Comparison of ENCODE assay signal across 17 mouse cellular contexts in the genomic region with DNA sequence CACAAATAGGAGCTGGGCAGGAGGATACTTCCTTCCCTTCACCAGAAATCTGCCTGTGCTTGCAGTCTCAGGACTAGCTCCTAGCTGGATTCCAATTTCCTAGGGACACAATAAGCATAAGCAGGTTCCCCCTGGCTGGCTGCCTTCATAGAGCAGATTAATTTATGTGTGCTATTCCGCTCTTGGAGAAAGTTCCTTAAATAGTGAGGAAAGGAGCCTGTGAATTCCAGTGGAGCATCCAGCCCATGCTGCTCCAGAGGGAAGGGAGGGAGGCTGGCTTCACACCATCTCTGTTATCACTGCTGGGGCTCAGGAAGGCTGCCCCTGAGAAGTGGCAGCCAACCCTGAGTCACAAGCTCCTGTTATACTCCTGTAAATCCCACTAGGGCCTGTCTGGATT. TPM values are rescaled to one million over a fixed set of nuclear protein-coding genes. Genes with fewer than 3 reads are reported as not detected.
DNase-seq lines count a peak whose midpoint lies in the region; ATAC-seq lines count a peak whose summit lies in the region.
"Had no signal": no experiment of that assay in that cellular context is flagged by ENCODE, and none has a peak within 500 bp of the region (broad histone marks: within the 10 kb centered on the region; RNA-seq: fewer than 3 reads in every experiment).

No protein-coding gene starts in this region.

- ATAC-seq in hindbrain, embryonic 11.5 days (ENCODE audit: low FRiP score), result no peak
- ATAC-seq in midbrain, embryonic 16.5 days, result no peak
- peak; percentile 73 for ATAC-seq in stomach, embryonic 16.5 days (ENCODE audit: insufficient read depth, low FRiP score)
- ATAC-seq: inflammation-experienced regulatory T-cells, adult 6 months had no signal

- DNase-seq in hindbrain, embryonic 10.5 days (ENCODE audit: low spot score), result no peak
- DNase-seq in hindbrain, embryonic 11.5 days (ENCODE audit: low spot score), result no peak
- DNase-seq in midbrain, embryonic 10.5 days (ENCODE audit: low spot score), result no peak
- peak; percentile 54 to 78 for DNase-seq in left cerebral cortex, postnatal 14 days (ENCODE audit: low spot score in 2 of 2)
- no peak for DNase-seq in cerebellum, postnatal 36 days
- no peak for DNase-seq in Muller cell, postnatal 12 days (ENCODE audit: inconsistent ontology term)
- DNase-seq: adrenal gland, postnatal 10 days; cerebellum, adult 18-20 months; lung, embryonic 14.5 days had no signal

- intact Hi-C loops in left cerebral cortex, postnatal 14 days (cut with DNase I), result no loop called here

- WGBS in hindbrain, embryonic 10.5 days, result 83% methylated on average over 1 of the region's 1 CpGs
- WGBS in hindbrain, embryonic 11.5 days, result 80% methylated on average over 1 of the region's 1 CpGs
- 74% methylated on average over 1 of the region's 1 CpGs for WGBS in midbrain, embryonic 10.5 days
- WGBS in midbrain, embryonic 16.5 days, result 60% methylated on average over 1 of the region's 1 CpGs
- WGBS in stomach, embryonic 16.5 days, result 59% methylated on average over 1 of the region's 1 CpGs

- no peaks in the 10 kb centered on the region for H3K36me3 ChIP-seq in hindbrain, embryonic 10.5 days
- no peaks in the 10 kb centered on the region for H3K36me3 ChIP-seq in hindbrain, embryonic 11.5 days (ENCODE audit: control insufficient read depth, insufficient read depth, low read length)
- H3K36me3 ChIP-seq in midbrain, embryonic 10.5 days, result peaks cover 3% of the 10 kb centered on the region; the same call in 1 of the 2 replicates
- H3K36me3 ChIP-seq in midbrain, embryonic 16.5 days (ENCODE audit: control insufficient read depth, insufficient read depth, low read length), result peaks cover 11% of the 10 kb centered on the region
- H3K36me3 ChIP-seq in stomach, embryonic 16.5 days (ENCODE audit: control insufficient read depth, insufficient read depth, low read length), result no peaks in the 10 kb centered on the region
- H3K36me3 ChIP-seq: heart, embryonic 10.5 days had no signal

- no peak overlapping the region for H3K4me3 ChIP-seq in hindbrain, embryonic 10.5 days
- H3K4me3 ChIP-seq in hindbrain, embryonic 11.5 days (ENCODE audit: low read depth, low read length), result no peak overlapping the region
- H3K4me3 ChIP-seq in midbrain, embryonic 10.5 days, result no peak overlapping the region
- H3K4me3 ChIP-seq in midbrain, embryonic 16.5 days (ENCODE audit: low read depth, low read length), result no peak overlapping the region
- no peak overlapping the region for H3K4me3 ChIP-seq in stomach, embryonic 16.5 days (replicated peaks; ENCODE audit: low read length)
- H3K4me3 ChIP-seq: heart, embryonic 10.5 days; megakaryocyte, embryonic 14.5 days had no signal

- 0 out of 2 replicates have a peak overlapping the region, but pooled peaks have one; percentile 29 for H3K27ac ChIP-seq in hindbrain, embryonic 10.5 days
- no peak overlapping the region for H3K27ac ChIP-seq in hindbrain, embryonic 11.5 days (ENCODE audit: low read depth, low read length)
- peak overlapping the region; percentile 18; the same call in 1 of the 2 replicates for H3K27ac ChIP-seq in midbrain, embryonic 10.5 days (replicated peaks)
- H3K27ac ChIP-seq in midbrain, embryonic 16.5 days (ENCODE audit: low read length), result no peak overlapping the region
- H3K27ac ChIP-seq in stomach, embryonic 16.5 days (ENCODE audit: low read length), result peak overlapping the region; percentile 48
- H3K27ac ChIP-seq: heart, embryonic 10.5 days had no signal

- no peaks in the 10 kb centered on the region for H3K27me3 ChIP-seq in hindbrain, embryonic 10.5 days (ENCODE audit: insufficient read depth, poor library complexity, severe bottlenecking)
- no peaks in the 10 kb centered on the region for H3K27me3 ChIP-seq in hindbrain, embryonic 11.5 days (ENCODE audit: control insufficient read depth, insufficient read depth, low read length)
- H3K27me3 ChIP-seq in midbrain, embryonic 10.5 days (ENCODE audit: low read depth, poor library complexity, severe bottlenecking), result no peaks in the 10 kb centered on the region
- no peaks in the 10 kb centered on the region for H3K27me3 ChIP-seq in midbrain, embryonic 16.5 days (ENCODE audit: control insufficient read depth, insufficient read depth, low read depth, low read length)
- no peaks in the 10 kb centered on the region for H3K27me3 ChIP-seq in stomach, embryonic 16.5 days (ENCODE audit: control insufficient read depth, insufficient read depth, low read length)

- peaks cover 23% of the 10 kb centered on the region for H3K4me1 ChIP-seq in hindbrain, embryonic 10.5 days (replicated peaks)
- no peaks in the 10 kb centered on the region for H3K4me1 ChIP-seq in hindbrain, embryonic 11.5 days (replicated peaks; ENCODE audit: control insufficient read depth, insufficient read depth, low read length)
- H3K4me1 ChIP-seq in midbrain, embryonic 10.5 days, result peaks cover 17% of the 10 kb centered on the region
- H3K4me1 ChIP-seq in midbrain, embryonic 16.5 days (ENCODE audit: control insufficient read depth, insufficient read depth, low read length), result no peaks in the 10 kb centered on the region
- H3K4me1 ChIP-seq in stomach, embryonic 16.5 days (ENCODE audit: control insufficient read depth, insufficient read depth, low read length), result no peaks in the 10 kb centered on the region
- H3K4me1 ChIP-seq: megakaryocyte, embryonic 14.5 days had no signal

- H3K9me3 ChIP-seq in hindbrain, embryonic 10.5 days, result no peaks in the 10 kb centered on the region
- H3K9me3 ChIP-seq in hindbrain, embryonic 11.5 days (ENCODE audit: control insufficient read depth, low read length), result no peaks in the 10 kb centered on the region
- no peaks in the 10 kb centered on the region for H3K9me3 ChIP-seq in midbrain, embryonic 10.5 days (replicated peaks)
- no peaks in the 10 kb centered on the region for H3K9me3 ChIP-seq in midbrain, embryonic 16.5 days (replicated peaks; ENCODE audit: control insufficient read depth, low read length, poor library complexity, severe bottlenecking)
- H3K9me3 ChIP-seq in stomach, embryonic 16.5 days (replicated peaks; ENCODE audit: control insufficient read depth, low read length), result no peaks in the 10 kb centered on the region
- H3K9me3 ChIP-seq: heart, embryonic 10.5 days; megakaryocyte, embryonic 14.5 days had no signal

- no peak overlapping the region for H3K4me2 ChIP-seq in hindbrain, embryonic 11.5 days (replicated peaks; ENCODE audit: low read depth, low read length)
- H3K4me2 ChIP-seq in midbrain, embryonic 16.5 days (ENCODE audit: low read length), result no peak overlapping the region
- H3K4me2 ChIP-seq in stomach, embryonic 16.5 days (ENCODE audit: low read depth, low read length), result no peak overlapping the region
- H3K4me2 ChIP-seq: lung, embryonic 14.5 days had no signal

- no peak overlapping the region for H3K9ac ChIP-seq in hindbrain, embryonic 11.5 days (ENCODE audit: low read depth, low read length)
- no peak overlapping the region for H3K9ac ChIP-seq in midbrain, embryonic 16.5 days (ENCODE audit: low read depth, low read length)
- H3K9ac ChIP-seq in stomach, embryonic 16.5 days (ENCODE audit: low read length), result no peak overlapping the region
- H3K9ac ChIP-seq: lung, embryonic 14.5 days had no signal

RNA-seq across cellular contexts. Expression of a gene that starts 35.5 kb away (rescaled TPM):
- not detected in 2 replicates for polyA plus RNA-seq in hindbrain, embryonic 10.5 days (2016; fragmentation: Nextera tagmentation; extraction: Ambion mirVana)
- 0.17 TPM in 1 of 2 replicates, not detected in the other for polyA plus RNA-seq in hindbrain, embryonic 11.5 days (2014; fragmentation: Nextera tagmentation; extraction: Ambion mirVana)
- polyA plus RNA-seq in midbrain, embryonic 10.5 days (2016; fragmentation: Nextera tagmentation; extraction: Ambion mirVana), result 0.10 and 0.16 TPM in 2 replicates
- polyA plus RNA-seq in midbrain, embryonic 16.5 days (2015; fragmentation: Nextera tagmentation; extraction: Ambion mirVana), result 0.25 and 0.36 TPM in 2 replicates
- total RNA-seq in left cerebral cortex, postnatal 14 days (2021), result not detected
- not detected in 2 replicates for polyA plus RNA-seq in stomach, embryonic 16.5 days (2015; fragmentation: Nextera tagmentation; extraction: Ambion mirVana)
- total RNA-seq: adrenal gland, postnatal 10 days; gastrocnemius, adult 18-20 months; neutrophil, adult 5-6 weeks had no signal
- polyA plus RNA-seq: embryonic facial prominence, embryonic 11.5 days; heart, embryonic 10.5 days; inflammation-experienced regulatory T-cells, adult 6 months; lung, embryonic 14.5 days had no signal

RNA-seq across cellular contexts. Expression of a gene that starts 46.7 kb away (rescaled TPM):
- 2.4 and 5.8 TPM in 2 replicates for polyA plus RNA-seq in hindbrain, embryonic 10.5 days (2016; fragmentation: Nextera tagmentation; extraction: Ambion mirVana)
- 4.0 and 4.8 TPM in 2 replicates for polyA plus RNA-seq in hindbrain, embryonic 11.5 days (2014; fragmentation: Nextera tagmentation; extraction: Ambion mirVana)
- polyA plus RNA-seq in midbrain, embryonic 10.5 days (2016; fragmentation: Nextera tagmentation; extraction: Ambion mirVana), result 3.6 and 4.3 TPM in 2 replicates
- 48.4 and 55.3 TPM in 2 replicates for polyA plus RNA-seq in midbrain, embryonic 16.5 days (2015; fragmentation: Nextera tagmentation; extraction: Ambion mirVana)
- 10 to 100 TPM; 38.2 to 43.7 TPM for total RNA-seq in left cerebral cortex, postnatal 14 days (2021)
- polyA plus RNA-seq in stomach, embryonic 16.5 days (2015; fragmentation: Nextera tagmentation; extraction: Ambion mirVana), result 3.7 and 4.7 TPM in 2 replicates
- total RNA-seq: neutrophil, adult 5-6 weeks had no signal
- polyA plus RNA-seq: inflammation-experienced regulatory T-cells, adult 6 months had no signal

Comparison
In these comparisons a context has a peak if more than half of its experiments do, and no peak if none do; other contexts are left out.
1. H3K27ac ChIP-seq: peak in hindbrain, embryonic 10.5 days (single experiment), midbrain, embryonic 10.5 days (single experiment) and stomach, embryonic 16.5 days (single experiment); none in hindbrain, embryonic 11.5 days (single experiment) and midbrain, embryonic 16.5 days (single experiment).
2. DNase-seq: peak in left cerebral cortex, postnatal 14 days (2 of 2); none in hindbrain, embryonic 10.5 days (single experiment), hindbrain, embryonic 11.5 days (single experiment), midbrain, embryonic 10.5 days (single experiment), cerebellum, postnatal 36 days (0 of 2) and Muller cell, postnatal 12 days (single experiment).